Mouse (Mus musculus) small intestine, adult 2 months (tissue): ENCODE data around the gene Vhl. TPM values are rescaled to one million over a fixed set of nuclear protein-coding genes. Genes with fewer than 3 reads are reported as not detected.

Experiments
- H3K27ac ChIP-seq: fragments of 200-500 bp; 2 replicates; pipeline ENCODE4 v1.5.1; 2012; ENCODE audit warnings: low read depth, low read length, control low read depth, inconsistent platforms; ENCODE audit not compliant: insufficient read depth
- H3K27me3 ChIP-seq: fragments of 200-500 bp; 2 replicates; pipeline ENCODE4 v1.6.1; 2012; ENCODE audit warnings: mild to moderate bottlenecking, moderate library complexity, low read length, inconsistent platforms; ENCODE audit not compliant: control insufficient read depth, insufficient read depth
- H3K36me3 ChIP-seq: fragments of 200-500 bp; 2 replicates; pipeline ENCODE4 v1.6.1; 2012; ENCODE audit warnings: mild to moderate bottlenecking, low read length, control low read depth, inconsistent platforms; ENCODE audit not compliant: control insufficient read depth, insufficient read depth
- H3K4me1 ChIP-seq: fragments of 200-500 bp; 2 replicates; pipeline ENCODE4 v1.6.1; 2012; ENCODE audit warnings: low read length, inconsistent platforms, mixed read lengths; ENCODE audit not compliant: control insufficient read depth, insufficient read depth, insufficient read length
- H3K4me3 ChIP-seq: fragments of 200-500 bp; 2 replicates; pipeline ENCODE4 v1.5.1; 2012; ENCODE audit warnings: low read depth, mild to moderate bottlenecking, control low read depth, inconsistent platforms, low read length, moderate library complexity
- CTCF ChIP-seq: fragments of 200-500 bp; IDR thresholded peaks from 2 replicates; pipeline ENCODE4 v1.5.1; 2012; ENCODE audit warnings: low read depth, mild to moderate bottlenecking, control low read depth, inconsistent platforms, low read length, moderate library complexity, mixed read lengths; ENCODE audit not compliant: insufficient replicate concordance, insufficient read length; ENCODE audit errors: extremely low read depth
- POLR2A ChIP-seq: fragments of 200-500 bp; IDR thresholded peaks from 2 replicates; pipeline ENCODE4 v1.6.1; 2012; ENCODE audit warnings: low read depth, mild to moderate bottlenecking, control low read depth, inconsistent platforms, low read length, moderate library complexity
- WGBS: fragments of 180-500 bp; shearing (Covaris S2); methylation state at CpG from one replicate; pipeline ENCODE4 v1.1.7; 2018; 5-methylcytosine and 5-hydroxymethylcytosine counted together
- polyA plus RNA-seq: library from polyadenylated mRNA; depleted of rRNA; stranded (reverse); fragments of >200 nt; gene quantifications from 2 replicates; pipeline ENCODE4 v1.2.3, GENCODE M21; 2012; rRNA removed

Gene Vhl
- 6.0 and 7.8 TPM in 2 replicates for polyA plus RNA-seq

- Histone ChIP-seq H3K36me3 (peaks cover 12% of the 10 kb centered on the region), H3K4me1 (peaks cover 8% of the 10 kb centered on the region; the same call in 1 of the 2 replicates), H3K27ac (peak within 1 kb of the TSS; percentile 54), H3K27me3 (no peaks in the 10 kb centered on the region), H3K4me3 (peak within 1 kb of the TSS; percentile 81)
- WGBS, result under 1% methylated on average over 73 of the region's 76 CpGs
- TF ChIP-seq CTCF, result no peak
- TF ChIP-seq POLR2A, result peak; percentile 73; the same call in 1 of the 2 replicates
Observed at GRCm38 (mm10) chr6:113623941-113624751, at the start of gene Vhl. Vhl (plus strand) TSS chr6:113623959.

GRCm38 (mm10) chr6:113576044-113576443 lies 47.7 kb upstream of the Vhl start:
- H3K27me3 ChIP-seq, result no peaks in the 10 kb centered on the region
- 0 out of 2 replicates have a peak, but pooled peaks cover 3% of the 10 kb centered on the region for H3K36me3 ChIP-seq
- WGBS, result 97% methylated on average over 6 of the region's 6 CpGs
- no peak overlapping the region for H3K27ac ChIP-seq
- H3K4me3 ChIP-seq, result no peak overlapping the region
- no peaks in the 10 kb centered on the region for H3K4me1 ChIP-seq
- no peak for TF ChIP-seq CTCF
- no peak for TF ChIP-seq POLR2A

- 97% methylated on average over 3 of the region's 3 CpGs for WGBS
- H3K4me1 ChIP-seq, result no peaks in the 10 kb centered on the region
Observed at GRCm38 (mm10) chr6:113579306-113579705, 44.5 kb upstream of the Vhl start.

GRCm38 (mm10) chr6:113583023-113583422 lies 40.7 kb upstream of the Vhl start:
- 89% methylated on average over 4 of the region's 4 CpGs for WGBS
- Histone ChIP-seq H3K27ac (no peak overlapping the region), H3K4me1 (no peaks in the 10 kb centered on the region), H3K36me3 (peaks cover 2% of the 10 kb centered on the region; the same call in 1 of the 2 replicates), H3K4me3 (no peak overlapping the region), H3K27me3 (no peaks in the 10 kb centered on the region)
- TF ChIP-seq CTCF, result no peak
- no peak for TF ChIP-seq POLR2A

More at GRCm38 (mm10) chr6:113579306-113579705, 44.5 kb upstream of the Vhl start:
- Histone ChIP-seq H3K27me3 (no peaks in the 10 kb centered on the region), H3K27ac (no peak overlapping the region), H3K36me3 (peaks cover 4% of the 10 kb centered on the region; the same call in 1 of the 2 replicates), H3K4me3 (no peak overlapping the region)
- TF ChIP-seq CTCF (no peak), POLR2A (no peak)

- TF ChIP-seq CTCF (no peak), POLR2A (no peak)
- Histone ChIP-seq H3K36me3 (peaks cover 2% of the 10 kb centered on the region; the same call in 1 of the 2 replicates), H3K27ac (no peak overlapping the region), H3K4me3 (no peak overlapping the region), H3K27me3 (no peaks in the 10 kb centered on the region), H3K4me1 (no peaks in the 10 kb centered on the region)
- WGBS, result 91% methylated on average over 5 of the region's 5 CpGs
Observed at GRCm38 (mm10) chr6:113585065-113585464, 38.7 kb upstream of the Vhl start.

GRCm38 (mm10) chr6:113586466-113587183 lies 37.1 kb upstream of the Vhl start:
- Histone ChIP-seq H3K27me3 (no peaks in the 10 kb centered on the region), H3K36me3 (peaks cover 2% of the 10 kb centered on the region), H3K4me3 (no peak overlapping the region), H3K4me1 (no peaks in the 10 kb centered on the region), H3K27ac (no peak overlapping the region)
- 64% methylated on average over 5 of the region's 5 CpGs for WGBS
- TF ChIP-seq POLR2A, result no peak
- TF ChIP-seq CTCF, result no peak

- no peaks in the 10 kb centered on the region for H3K4me1 ChIP-seq
- no peaks in the 10 kb centered on the region for H3K27me3 ChIP-seq
- H3K4me3 ChIP-seq, result no peak overlapping the region
- no peaks in the 10 kb centered on the region; the same call in 1 of the 2 replicates for H3K36me3 ChIP-seq
- no peak overlapping the region for H3K27ac ChIP-seq
- TF ChIP-seq POLR2A, result no peak
- TF ChIP-seq CTCF, result no peak
- 91% methylated on average over 2 of the region's 2 CpGs for WGBS
Observed at GRCm38 (mm10) chr6:113592637-113593036, 31.1 kb upstream of the Vhl start.
